Mouse (Mus musculus) heart, postnatal 4 days (tissue): ENCODE measurements around the gene Il9r. TPM values are rescaled to one million over a fixed set of nuclear protein-coding genes. Genes with fewer than 3 reads are reported as not detected.

Source experiments
- DNase-seq: peaks from one replicate; pipeline ENCODE4 v3.0.0; 2021
- total RNA-seq, 2 experiments: library from RNA; stranded (reverse); gene quantifications; 2 replicates each; pipeline ENCODE4 v1.2.3; 2021

Gene Il9r
- total RNA-seq, result under 1 TPM; 0.20 to 0.21 TPM

GRCm38 (mm10) chr11:32200075-32200601, at the start of gene Il9r:
Gene Il9r, minus strand, starts transcription at chr11:32200279.
- peak; percentile 3 for DNase-seq

GRCm38 (mm10) chr11:32248350-32248749, 48.3 kb upstream of the Il9r start:
- DNase-seq, result no peak

GRCm38 (mm10) chr11:32247068-32247467, 47.0 kb upstream of the Il9r start:
- no peak for DNase-seq

- DNase-seq, result no peak
These were observed 45.5 kb upstream of the Il9r start for GRCm38 (mm10) chr11:32245614-32246013.

GRCm38 (mm10) chr11:32244617-32245016, 44.5 kb upstream of the Il9r start:
- no peak for DNase-seq

- peak; percentile 58 for DNase-seq
These were observed 44.0 kb upstream of the Il9r start for GRCm38 (mm10) chr11:32244064-32244463.

GRCm38 (mm10) chr11:32243205-32243955, 43.3 kb upstream of the Il9r start:
- DNase-seq, result no peak

- DNase-seq, result no peak
These were observed 42.1 kb upstream of the Il9r start for GRCm38 (mm10) chr11:32242209-32242608.

- no peak for DNase-seq
These were observed 41.3 kb upstream of the Il9r start for GRCm38 (mm10) chr11:32241391-32241790.

GRCm38 (mm10) chr11:32238093-32238860, 38.2 kb upstream of the Il9r start:
- peak; percentile 80 for DNase-seq

- no peak for DNase-seq
These were observed 37.3 kb upstream of the Il9r start for GRCm38 (mm10) chr11:32237411-32237795.

- DNase-seq, result peak; percentile 78
These were observed 36.8 kb upstream of the Il9r start for GRCm38 (mm10) chr11:32236712-32237410.

- DNase-seq, result peak; percentile 6
These were observed 36.1 kb upstream of the Il9r start for GRCm38 (mm10) chr11:32236132-32236531.

- DNase-seq, result peak; percentile 83
These were observed 35.6 kb upstream of the Il9r start for GRCm38 (mm10) chr11:32235646-32236045.

GRCm38 (mm10) chr11:32234816-32235485, 34.9 kb upstream of the Il9r start:
- no peak for DNase-seq

- peak; percentile 19 for DNase-seq
These were observed 33.8 kb upstream of the Il9r start for GRCm38 (mm10) chr11:32233895-32234294.

- DNase-seq, result peak; percentile 27
These were observed 32.8 kb upstream of the Il9r start for GRCm38 (mm10) chr11:32232848-32233247.

GRCm38 (mm10) chr11:32231125-32231524, 31.0 kb upstream of the Il9r start:
- no peak for DNase-seq

- DNase-seq, result peak; percentile 42
These were observed 30.1 kb upstream of the Il9r start for GRCm38 (mm10) chr11:32230220-32230619.

GRCm38 (mm10) chr11:32228292-32228845, 28.3 kb upstream of the Il9r start:
- DNase-seq, result no peak

- no peak for DNase-seq
These were observed 27.5 kb upstream of the Il9r start for GRCm38 (mm10) chr11:32227555-32227954.

GRCm38 (mm10) chr11:32227041-32227440, 27.0 kb upstream of the Il9r start:
- DNase-seq, result no peak
